Comparison of ENCODE assay signal across 28 mouse cellular contexts in the genomic region with DNA sequence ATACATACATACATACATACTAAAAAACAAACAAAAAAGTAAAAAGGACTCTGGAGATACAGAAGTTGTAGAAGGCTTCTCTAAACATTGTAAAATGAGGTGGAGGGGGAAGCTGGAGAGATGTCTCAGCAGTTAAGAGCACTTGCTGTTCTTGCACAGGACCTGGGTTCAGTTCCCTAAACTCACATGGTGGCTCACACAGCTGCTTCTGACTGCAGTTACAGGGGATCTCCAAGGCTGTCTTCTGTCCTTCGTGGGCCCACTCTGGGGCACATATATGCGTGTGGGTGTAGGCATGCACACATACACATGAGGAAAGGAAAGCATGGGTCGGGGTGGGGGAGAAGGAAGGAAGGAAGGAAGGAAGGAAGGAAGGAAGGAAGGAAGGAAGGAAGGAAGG. TPM values are rescaled to one million over a fixed set of nuclear protein-coding genes. Genes with fewer than 3 reads are reported as not detected.
DNase-seq lines count a peak whose midpoint lies in the region; TF ChIP-seq lines count a peak whose summit lies in the region.
"Had no signal": no experiment of that assay in that cellular context is flagged by ENCODE, and none has a peak within 500 bp of the region (broad histone marks: within the 10 kb centered on the region; RNA-seq: fewer than 3 reads in every experiment).

No protein-coding gene starts in this region.

- peak; percentile 60 for TF ChIP-seq EP300 in CH12.LX (IDR thresholded peaks at IDR 0.05; ENCODE audit: low read length)

- H3K79me2 ChIP-seq in CH12.LX (replicated peaks; ENCODE audit: control insufficient read depth, extremely low read depth, insufficient read depth, poor library complexity, severe bottlenecking): no peaks in the 10 kb centered on the region

- TF ChIP-seq POLR2A in CH12.LX (IDR thresholded peaks at IDR 0.05; ENCODE audit: low read depth, low read length): no peak

- H3K9me3 ChIP-seq in CH12.LX (replicated peaks; ENCODE audit: low read length): peaks cover 3% of the 10 kb centered on the region
- H3K9me3 ChIP-seq in megakaryocyte, embryonic 14.5 days: peaks cover 6% of the 10 kb centered on the region
- H3K9me3 ChIP-seq: embryonic facial prominence, embryonic 10.5 days; embryonic facial prominence, embryonic 15.5 days; heart, embryonic 10.5 days; heart, embryonic 15.5 days; hindbrain, embryonic 12.5 days; limb, embryonic 12.5 days; liver, embryonic 12.5 days; stomach, embryonic 15.5 days had no signal

- H3K27me3 ChIP-seq in CH12.LX (replicated peaks): no peaks in the 10 kb centered on the region
- peaks cover 10% of the 10 kb centered on the region for H3K27me3 ChIP-seq in megakaryocyte, embryonic 14.5 days (replicated peaks)
- H3K27me3 ChIP-seq: embryonic facial prominence, embryonic 15.5 days; heart, embryonic 15.5 days; hindbrain, embryonic 12.5 days; limb, embryonic 12.5 days; stomach, embryonic 15.5 days had no signal

- dilution Hi-C loops in CH12.LX (cut with MboI; ENCODE audit: extremely low pct_ligation_motif_present, extremely low pct_unique_long_range_greater_than_20kb, low sequenced_read_pairs): no loop called here

- in situ Hi-C loops in CH12.LX (cut with MboI; ENCODE audit: low pct_ligation_motif_present, low pct_unique_long_range_greater_than_20kb, low sequenced_read_pairs): no loop called here

- peaks cover 0 to 16% of the 10 kb centered on the region in 2 experiments for H3K36me3 ChIP-seq in CH12.LX (replicated peaks in 1 of 2; ENCODE audit: control insufficient read depth in 1 of 2, insufficient read depth in 1 of 2, low read length in 1 of 2)
- peaks cover 8% of the 10 kb centered on the region for H3K36me3 ChIP-seq in megakaryocyte, embryonic 14.5 days (replicated peaks; ENCODE audit: low read length)
- H3K36me3 ChIP-seq: embryonic facial prominence, embryonic 10.5 days; embryonic facial prominence, embryonic 15.5 days; heart, embryonic 10.5 days; heart, embryonic 15.5 days; hindbrain, embryonic 12.5 days; limb, embryonic 12.5 days; liver, embryonic 12.5 days; stomach, embryonic 15.5 days had no signal

- H3K4me2 ChIP-seq in CH12.LX (ENCODE audit: insufficient read depth, low read depth, poor library complexity, severe bottlenecking): no peak overlapping the region
- H3K4me2 ChIP-seq: embryonic facial prominence, embryonic 15.5 days; heart, embryonic 15.5 days; hindbrain, embryonic 12.5 days; limb, embryonic 12.5 days; liver, embryonic 12.5 days; stomach, embryonic 15.5 days had no signal

- no peak overlapping the region for H3K9ac ChIP-seq in CH12.LX (ENCODE audit: insufficient read depth, low read depth)
- H3K9ac ChIP-seq: embryonic facial prominence, embryonic 15.5 days; heart, embryonic 15.5 days; hindbrain, embryonic 12.5 days; limb, embryonic 12.5 days; liver, embryonic 12.5 days; liver, postnatal 0 days; stomach, embryonic 15.5 days had no signal

- TF ChIP-seq CTCF in layer of hippocampus, adult 2 months (conservative IDR thresholded peaks at IDR 0.05): no peak
- no peak for TF ChIP-seq CTCF in CH12.LX (conservative IDR thresholded peaks at IDR 0.05 in 1 of 2, IDR thresholded peaks at IDR 0.05 in 1 of 2; ENCODE audit: low read depth in 2 of 2, low read length in 2 of 2)

- H3K27ac ChIP-seq in layer of hippocampus, adult 2 months: no peak overlapping the region
- no peak overlapping the region for H3K27ac ChIP-seq in CH12.LX (ENCODE audit: insufficient read depth, low read depth)
- peak overlapping the region; percentile 80 for H3K27ac ChIP-seq in brown adipose tissue, adult 24 weeks (replicated peaks; ENCODE audit: low read depth, low read length)
- H3K27ac ChIP-seq: embryonic facial prominence, embryonic 10.5 days; embryonic facial prominence, embryonic 15.5 days; heart, embryonic 10.5 days; heart, embryonic 15.5 days; hindbrain, embryonic 12.5 days; kidney, postnatal 0 days; limb, embryonic 12.5 days; liver, embryonic 12.5 days; stomach, embryonic 15.5 days had no signal

- peaks cover 38 to 68% of the 10 kb centered on the region in 2 experiments for H3K4me1 ChIP-seq in CH12.LX (ENCODE audit: control insufficient read depth in 1 of 2, insufficient read depth in 2 of 2)
- peaks cover 12% of the 10 kb centered on the region; the same call in 1 of the 2 replicates for H3K4me1 ChIP-seq in brown adipose tissue, adult 24 weeks (ENCODE audit: control insufficient read depth, insufficient read depth, insufficient read length, low read length)
- peaks cover 70% of the 10 kb centered on the region for H3K4me1 ChIP-seq in megakaryocyte, embryonic 14.5 days
- H3K4me1 ChIP-seq: embryonic facial prominence, embryonic 10.5 days; embryonic facial prominence, embryonic 15.5 days; heart, embryonic 10.5 days; heart, embryonic 15.5 days; hindbrain, embryonic 12.5 days; limb, embryonic 12.5 days; liver, embryonic 12.5 days; stomach, embryonic 15.5 days had no signal

- H3K4me3 ChIP-seq in layer of hippocampus, adult 2 months: no peak overlapping the region
- no peak overlapping the region for H3K4me3 ChIP-seq in CH12.LX (replicated peaks in 1 of 3; ENCODE audit: low read depth in 2 of 3, low read length in 2 of 3, poor library complexity in 1 of 3)
- no peak overlapping the region for H3K4me3 ChIP-seq in brown adipose tissue, adult 24 weeks (ENCODE audit: insufficient read depth, low read depth, low read length)
- peak overlapping the region; percentile 64 for H3K4me3 ChIP-seq in megakaryocyte, embryonic 14.5 days (replicated peaks)
- H3K4me3 ChIP-seq: embryonic facial prominence, embryonic 10.5 days; embryonic facial prominence, embryonic 15.5 days; heart, embryonic 10.5 days; heart, embryonic 15.5 days; hindbrain, embryonic 12.5 days; limb, embryonic 12.5 days; liver, embryonic 12.5 days; stomach, embryonic 15.5 days had no signal

- peak; percentile 49 for DNase-seq in layer of hippocampus, adult 9-11 months
- no peak for DNase-seq in layer of hippocampus, adult 2 months (ENCODE audit: low spot score in 2 of 2)
- peak; percentile 54 for DNase-seq in CH12.LX (ENCODE audit: extremely low read depth)
- DNase-seq in thymus, postnatal 0 days (ENCODE audit: low spot score): no peak
- DNase-seq in adrenal gland, adult 18-20 months (ENCODE audit: low spot score in 2 of 2): no peak
- DNase-seq in cerebellum, adult 8-10 months: no peak
- DNase-seq: adrenal gland, adult 8-10 months; cerebellum, adult 18-20 months; cerebellum, postnatal 14 days; gastrocnemius, postnatal 36 days; kidney, adult 8-10 months; kidney, postnatal 4 days; liver, postnatal 0 days; midbrain, embryonic 14.5 days; right cerebral cortex, postnatal 25 days; spleen, adult 18-20 months; thymus, postnatal 14 days had no signal

- no peak for TF ChIP-seq RAD21 in CH12.LX (IDR thresholded peaks at IDR 0.05; ENCODE audit: low read depth, low read length)

TF ChIP-seq in CH12.LX, 34 proteins besides CTCF, POLR2A, EP300 and RAD21 (continues in another document):
- TF ChIP-seq MAX (IDR thresholded peaks at IDR 0.05; ENCODE audit: low read length): 0 out of 2 replicates have a peak, but pooled peaks have one; percentile 55
- TF ChIP-seq POLR2AphosphoS2 (IDR thresholded peaks at IDR 0.05; ENCODE audit: low read depth, low read length): no peak
- no peak for TF ChIP-seq ZKSCAN1 (IDR thresholded peaks at IDR 0.05; ENCODE audit: borderline replicate concordance, low read depth, low read length)
- peak; percentile 27; the same call in 1 of the 2 replicates for TF ChIP-seq NRF1 (IDR thresholded peaks at IDR 0.05; ENCODE audit: low read depth, low read length)
- no peak for TF ChIP-seq SMC3 (IDR thresholded peaks at IDR 0.05; ENCODE audit: low read depth, low read length)

RNA-seq across cellular contexts. Expression of gene Rnf135, which starts 14.0 kb away (rescaled TPM):
- 1 to 10 TPM; 4.1 to 4.9 TPM for total RNA-seq in layer of hippocampus, adult 2 months (2021)
- 11.7 and 12.4 TPM in 2 replicates for total RNA-seq in CH12.LX (2012; rRNA removed)
- 10.9 and 11.1 TPM in 2 replicates for total RNA-seq in CH12.LX (2014; rRNA removed)
- 9.6 and 11.3 TPM in 2 replicates for polyA plus RNA-seq in CH12.LX (2012; ENCODE audit: insufficient read length, low read depth)
- 4.2 and 4.3 TPM in 2 replicates for polyA plus RNA-seq in brown adipose tissue, adult 24 weeks (2012; ENCODE audit: insufficient read depth, insufficient read length, missing spikeins)
- polyA plus RNA-seq in megakaryocyte, embryonic 14.5 days (2012; ENCODE audit: insufficient read depth, low replicate concordance): 2.6 and 3.6 TPM in 2 replicates
- 7.7 and 8.2 TPM in 2 replicates for polyA plus RNA-seq in thymus, postnatal 0 days (2015; fragmentation: Nextera tagmentation; extraction: Ambion mirVana)
- total RNA-seq in adrenal gland, adult 18-20 months (2021): 1 to 10 TPM; 5.9 to 9.1 TPM

RNA-seq across cellular contexts. Expression of gene Adap2, which starts 15.7 kb away (rescaled TPM):
- total RNA-seq in layer of hippocampus, adult 2 months (2021): 1 to 10 TPM; 6.1 to 8.2 TPM
- total RNA-seq in CH12.LX (2012; rRNA removed): not detected in 2 replicates
- total RNA-seq in CH12.LX (2014; rRNA removed): 0.12 TPM in 1 of 2 replicates, not detected in the other
- 0.49 and 0.86 TPM in 2 replicates for polyA plus RNA-seq in CH12.LX (2012; ENCODE audit: insufficient read length, low read depth)
- polyA plus RNA-seq in brown adipose tissue, adult 24 weeks (2012; ENCODE audit: insufficient read depth, insufficient read length, missing spikeins): 2.9 and 5.8 TPM in 2 replicates
- 4.2 TPM in 1 of 2 replicates, not detected in the other for polyA plus RNA-seq in megakaryocyte, embryonic 14.5 days (2012; ENCODE audit: insufficient read depth, low replicate concordance)
- 3.2 and 4.1 TPM in 2 replicates for polyA plus RNA-seq in thymus, postnatal 0 days (2015; fragmentation: Nextera tagmentation; extraction: Ambion mirVana)
- 10 to 100 TPM in 1 of 2 experiments, 1 to 10 TPM in 1; 9.6 to 11.1 TPM for total RNA-seq in adrenal gland, adult 18-20 months (2021)

RNA-seq across cellular contexts. Expression of gene Tefm, which starts 27.7 kb away (rescaled TPM):
- total RNA-seq in layer of hippocampus, adult 2 months (2021): 10 to 100 TPM in 1 of 2 experiments, 1 to 10 TPM in 1; 8.8 to 10.9 TPM
- total RNA-seq in CH12.LX (2012; rRNA removed) (34.4 and 36.6 TPM in 2 replicates), CH12.LX (2014; rRNA removed) (70.2 and 76.1 TPM in 2 replicates)
- polyA plus RNA-seq in CH12.LX (2012; ENCODE audit: insufficient read length, low read depth): 42.1 and 43.9 TPM in 2 replicates
- polyA plus RNA-seq in brown adipose tissue, adult 24 weeks (2012; ENCODE audit: insufficient read depth, insufficient read length, missing spikeins): 35.2 and 39.9 TPM in 2 replicates
- polyA plus RNA-seq in megakaryocyte, embryonic 14.5 days (2012; ENCODE audit: insufficient read depth, low replicate concordance): 0.44 TPM in 1 of 2 replicates, not detected in the other
- 39.2 and 41.0 TPM in 2 replicates for polyA plus RNA-seq in thymus, postnatal 0 days (2015; fragmentation: Nextera tagmentation; extraction: Ambion mirVana)
- total RNA-seq in adrenal gland, adult 18-20 months (2021): 10 to 100 TPM; 13.6 to 15.5 TPM

RNA-seq across cellular contexts. Expression of gene Rhot1, which starts 39.2 kb away (rescaled TPM):
- 10 to 100 TPM; 67.8 to 68.2 TPM for total RNA-seq in layer of hippocampus, adult 2 months (2021)
- 33.1 and 36.3 TPM in 2 replicates for total RNA-seq in CH12.LX (2012; rRNA removed)
- 73.3 and 83.5 TPM in 2 replicates for total RNA-seq in CH12.LX (2014; rRNA removed)
- 55.3 and 61.0 TPM in 2 replicates for polyA plus RNA-seq in CH12.LX (2012; ENCODE audit: insufficient read length, low read depth)
- 40.7 and 54.8 TPM in 2 replicates for polyA plus RNA-seq in brown adipose tissue, adult 24 weeks (2012; ENCODE audit: insufficient read depth, insufficient read length, missing spikeins)
- 2.6 and 3.2 TPM in 2 replicates for polyA plus RNA-seq in megakaryocyte, embryonic 14.5 days (2012; ENCODE audit: insufficient read depth, low replicate concordance)
- 40.3 and 42.8 TPM in 2 replicates for polyA plus RNA-seq in thymus, postnatal 0 days (2015; fragmentation: Nextera tagmentation; extraction: Ambion mirVana)
- 10 to 100 TPM; 54.4 to 71.5 TPM for total RNA-seq in adrenal gland, adult 18-20 months (2021)

Comparison
In these comparisons a context has a peak if more than half of its experiments do, and no peak if none do; other contexts are left out.
1. DNase-seq: peak in layer of hippocampus, adult 9-11 months (single experiment) and CH12.LX (single experiment); none in layer of hippocampus, adult 2 months (0 of 2), thymus, postnatal 0 days (single experiment), adrenal gland, adult 18-20 months (0 of 2) and cerebellum, adult 8-10 months (single experiment).
2. RNA of gene Tefm, which starts 27.7 kb away (polyA plus RNA-seq): 42.1 to 43.9 TPM in CH12.LX, 35.2 to 39.9 TPM in brown adipose tissue, adult 24 weeks and 39.2 to 41.0 TPM in thymus, postnatal 0 days; 0.44 TPM in megakaryocyte, embryonic 14.5 days; every median in the first group is over 10 times any median in the second.